Mouse (Mus musculus) ES-E14 (cell line): Measurements from ENCODE around the gene Slc2a13.

Source experiments
- CHD2 ChIP-seq: IDR thresholded peaks from 2 replicates; pipeline ENCODE4 v1.6.1; 2014; ENCODE audit warnings: mild to moderate bottlenecking, low read depth, low read length, inconsistent platforms
- HCFC1 ChIP-seq: IDR thresholded peaks from 2 replicates; pipeline ENCODE4 v1.6.1; 2012; ENCODE audit warnings: low read length, inconsistent platforms, borderline replicate concordance; ENCODE audit not compliant: insufficient read depth
- MAFK ChIP-seq: IDR thresholded peaks from 2 replicates; pipeline ENCODE4 v1.6.1; 2014; ENCODE audit warnings: mild to moderate bottlenecking, low read depth, low read length, inconsistent platforms; ENCODE audit not compliant: insufficient read depth
- ZC3H11A ChIP-seq: IDR thresholded peaks from 2 replicates; pipeline ENCODE4 v1.6.1; 2012; ENCODE audit warnings: low read depth, mild to moderate bottlenecking, inconsistent platforms, low read length, borderline replicate concordance
- ZNF384 ChIP-seq: IDR thresholded peaks from 2 replicates; pipeline ENCODE4 v1.6.1; 2012; ENCODE audit warnings: low read depth, low read length, inconsistent platforms

- TF ChIP-seq ZNF384 = no peak
- no peak for TF ChIP-seq HCFC1
- no peak for TF ChIP-seq MAFK
- TF ChIP-seq CHD2 = no peak
- no peak for TF ChIP-seq ZC3H11A
Measured at GRCm38 (mm10) chr15:91319376-91319775, 253.7 kb downstream of the Slc2a13 start.
